Mouse (Mus musculus) intestine, embryonic 14.5 days (tissue): ENCODE data around the gene Gm16181. TPM values are rescaled to one million over a fixed set of nuclear protein-coding genes. Genes with fewer than 3 reads are reported as not detected.

Source experiments
- ATAC-seq: fragments of 200-750 bp; cut with Nextera tagmentation; replicated peaks from 2 replicates; pipeline ENCODE4 v1.8.0; 2017; ENCODE audit warnings: low read depth, moderate number of reproducible peaks, moderate TSS enrichment, moderate library complexity; ENCODE audit not compliant: low FRiP score, low TSS enrichment
- DNase-seq: peaks from one replicate; pipeline ENCODE4 v3.0.0-alpha.2; 2018; ENCODE audit warnings: low spot score
- H3K27ac ChIP-seq: fragments of 300-500 bp; sonication (generic); 2 replicates; pipeline ENCODE4 v1.5.1; 2014; ENCODE audit warnings: low read depth, mild to moderate bottlenecking, control low read depth
- H3K27me3 ChIP-seq: fragments of 300-500 bp; sonication (generic); replicated peaks from 2 replicates; pipeline ENCODE4 v1.6.1; 2014; ENCODE audit warnings: low read length, control low read depth; ENCODE audit not compliant: control insufficient read depth, insufficient read depth
- H3K36me3 ChIP-seq: fragments of 300-500 bp; sonication (generic); 2 replicates; pipeline ENCODE4 v1.6.1; 2014; ENCODE audit warnings: low read length, control low read depth; ENCODE audit not compliant: control insufficient read depth, insufficient read depth
- H3K4me1 ChIP-seq: fragments of 300-500 bp; sonication (generic); replicated peaks from 2 replicates; pipeline ENCODE4 v1.6.1; 2014; ENCODE audit warnings: low read length, control low read depth, mixed read lengths; ENCODE audit not compliant: control insufficient read depth, insufficient read depth
- H3K4me2 ChIP-seq: fragments of 300-500 bp; sonication (generic); 2 replicates; pipeline ENCODE4 v1.6.1; 2014; ENCODE audit warnings: low read length
- H3K4me3 ChIP-seq: fragments of 300-500 bp; sonication (generic); 2 replicates; pipeline ENCODE4 v1.5.1; 2014; ENCODE audit warnings: low read depth, low read length, control low read depth, mixed read lengths
- H3K9ac ChIP-seq: fragments of 300-500 bp; sonication (generic); 2 replicates; pipeline ENCODE4 v1.6.1; 2014; ENCODE audit warnings: mild to moderate bottlenecking, low read length
- H3K9me3 ChIP-seq: fragments of 300-500 bp; sonication (generic); 2 replicates; pipeline ENCODE4 v1.6.1; 2016; ENCODE audit warnings: low read length, control low read depth; ENCODE audit not compliant: control insufficient read depth
- WGBS: fragments of 180-500 bp; shearing (Covaris S2); extraction: QIAGEN DNeasy Blood & Tissue Kit; methylation state at CpG from one replicate; pipeline ENCODE4 v1.1.7; 2014; 5-methylcytosine and 5-hydroxymethylcytosine counted together
- polyA plus RNA-seq: library from polyadenylated mRNA; unstranded; fragments of >200 nt; fragmentation: Nextera tagmentation; extraction: Ambion mirVana; gene quantifications from 2 replicates; pipeline ENCODE4 v1.2.1, GENCODE M21; 2014

The Gm16181 gene
- polyA plus RNA-seq, 1 experiment from 2014 or later: 0.88 TPM

DNA sequence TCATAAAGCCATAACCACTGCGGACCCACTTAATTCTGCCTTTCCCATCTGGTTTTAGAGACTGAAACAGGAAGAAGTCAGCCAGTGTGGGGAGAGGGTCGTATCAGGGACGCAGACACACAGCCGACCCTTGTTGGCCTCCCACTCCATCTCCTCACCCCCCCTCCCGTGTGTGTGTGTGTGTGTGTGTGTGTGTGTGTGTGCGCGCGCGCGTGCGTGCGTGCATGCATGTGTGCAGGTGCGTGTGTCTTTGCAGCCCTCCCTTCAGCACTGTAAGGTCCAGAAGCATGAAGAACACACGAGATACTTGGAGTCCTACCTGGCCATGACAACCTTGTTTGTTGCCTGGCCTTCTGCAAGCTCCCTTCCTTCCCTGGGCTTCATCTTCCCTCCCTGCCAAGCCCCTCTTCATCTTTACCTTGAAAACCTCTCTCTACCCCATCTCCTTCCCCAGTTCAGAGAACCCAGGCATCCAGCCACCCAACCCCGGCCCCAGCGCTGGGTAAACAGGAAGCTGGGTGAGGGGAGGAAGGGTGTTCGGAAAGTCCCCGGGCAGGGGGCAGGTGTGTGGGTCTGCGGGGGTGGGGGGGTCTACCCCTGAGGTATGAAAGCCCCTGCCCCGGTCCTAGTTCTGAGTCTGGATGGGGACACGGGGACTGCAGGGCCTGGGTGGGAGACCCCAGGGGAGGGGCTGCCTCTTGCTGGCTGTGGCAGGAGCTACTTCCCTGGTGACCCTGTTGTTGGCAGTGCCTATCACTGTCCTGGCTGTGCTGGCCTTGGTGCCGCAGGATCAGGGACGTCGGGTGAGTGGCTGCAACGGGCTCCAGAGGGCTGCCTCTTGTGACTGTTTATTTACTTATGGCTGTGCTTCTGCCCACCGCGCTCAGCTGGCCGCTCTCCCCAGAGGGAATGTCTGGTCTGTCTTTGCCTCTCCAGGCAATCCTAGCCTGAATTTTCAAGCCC is 26.5 kb upstream of the Gm16181 start, which contains the start of gene Ltb:
Gene Ltb (plus strand): TSS at position 559 of the 963 bp plus-strand sequence.
- ATAC-seq: no peak

DNA sequence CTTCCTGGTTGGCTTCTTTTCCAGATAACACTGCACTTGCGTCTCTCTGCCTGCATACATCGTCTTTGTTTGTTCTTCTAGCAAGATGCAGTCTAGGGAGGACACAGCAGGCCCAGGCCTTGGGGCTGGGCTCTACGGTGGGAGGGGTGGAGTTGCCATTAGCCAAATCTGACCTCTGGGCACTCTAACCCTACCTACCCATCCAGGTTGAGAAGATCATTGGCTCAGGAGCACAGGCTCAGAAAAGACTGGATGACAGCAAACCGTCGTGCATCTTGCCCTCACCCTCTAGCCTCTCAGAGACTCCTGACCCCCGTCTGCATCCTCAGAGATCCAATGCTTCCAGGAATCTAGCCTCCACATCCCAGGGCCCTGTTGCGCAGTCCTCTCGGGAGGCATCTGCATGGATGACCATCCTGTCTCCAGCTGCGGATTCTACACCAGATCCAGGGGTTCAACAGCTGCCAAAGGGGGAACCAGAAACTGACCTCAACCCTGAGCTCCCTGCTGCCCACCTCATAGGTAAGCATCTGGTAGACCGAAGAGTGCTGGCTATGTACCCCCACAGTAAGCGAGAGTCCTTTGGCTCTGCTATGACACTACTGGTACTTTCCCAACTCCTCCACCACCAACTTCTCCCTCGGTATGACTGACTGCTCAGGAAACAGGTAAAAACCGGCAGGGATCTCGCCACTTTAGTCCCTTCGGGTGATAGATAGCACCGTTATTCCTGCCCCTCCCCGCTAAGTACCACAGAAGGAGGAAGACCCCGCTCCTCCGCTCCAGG is 25.6 kb upstream of the Gm16181 start:
- no peak for ATAC-seq

More for the DNA sequence above, 26.5 kb upstream of the Gm16181 start, which contains the start of gene Ltb:
- Histone ChIP-seq H3K9ac (no peak within 1 kb of the TSS), H3K27ac (no peak within 1 kb of the TSS), H3K9me3 (no peaks in the 10 kb centered on the region), H3K4me1 (peaks cover 19% of the 10 kb centered on the region; the same call in 1 of the 2 replicates), H3K36me3 (no peaks in the 10 kb centered on the region), H3K4me3 (peak within 1 kb of the TSS; percentile 26), H3K27me3 (peaks cover 23% of the 10 kb centered on the region), H3K4me2 (peak within 1 kb of the TSS; percentile 60)
- no peak for DNase-seq
- WGBS: 48% methylated on average over 28 of the region's 28 CpGs

DNA sequence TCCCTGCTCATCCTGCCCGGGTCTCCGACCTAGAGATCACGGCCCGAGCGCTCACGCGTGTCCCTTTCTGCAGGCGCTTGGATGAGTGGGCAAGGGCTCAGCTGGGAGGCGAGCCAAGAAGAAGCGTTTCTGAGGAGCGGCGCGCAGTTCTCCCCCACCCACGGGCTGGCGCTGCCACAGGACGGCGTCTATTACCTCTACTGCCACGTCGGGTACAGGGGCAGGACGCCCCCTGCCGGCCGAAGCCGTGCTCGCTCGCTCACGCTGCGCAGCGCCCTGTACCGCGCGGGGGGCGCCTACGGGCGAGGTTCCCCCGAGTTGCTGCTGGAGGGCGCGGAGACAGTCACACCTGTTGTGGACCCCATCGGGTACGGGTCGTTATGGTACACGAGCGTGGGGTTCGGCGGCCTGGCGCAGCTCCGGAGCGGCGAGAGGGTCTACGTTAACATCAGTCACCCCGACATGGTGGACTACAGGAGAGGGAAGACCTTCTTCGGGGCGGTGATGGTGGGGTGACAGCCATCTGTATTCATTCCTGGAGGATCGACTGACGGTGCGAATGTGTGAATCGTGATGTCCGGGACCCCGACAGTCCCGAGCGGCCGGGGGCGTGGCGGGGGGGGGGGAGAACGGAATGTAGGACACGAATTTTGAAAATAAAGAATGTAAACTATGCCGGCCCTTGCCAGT is 24.9 kb upstream of the Gm16181 start:
- H3K27me3 ChIP-seq: peaks cover 31% of the 10 kb centered on the region
- ATAC-seq: peak; percentile 77
- no peaks in the 10 kb centered on the region for H3K36me3 ChIP-seq
- H3K4me2 ChIP-seq: peak overlapping the region; percentile 60
- H3K4me3 ChIP-seq: peak overlapping the region; percentile 26
- H3K9ac ChIP-seq: no peak overlapping the region; the same call in 1 of the 2 replicates
- H3K4me1 ChIP-seq: peaks cover 19% of the 10 kb centered on the region; the same call in 1 of the 2 replicates
- no peaks in the 10 kb centered on the region for H3K9me3 ChIP-seq
- WGBS: 1% methylated on average over 64 of the region's 66 CpGs
- H3K27ac ChIP-seq: no peak overlapping the region
- peak; percentile 88 for DNase-seq

More for the DNA sequence above, 25.6 kb upstream of the Gm16181 start:
- 36% methylated on average over 19 of the region's 19 CpGs for WGBS
- Histone ChIP-seq H3K9ac (no peak overlapping the region; the same call in 1 of the 2 replicates), H3K9me3 (no peaks in the 10 kb centered on the region), H3K36me3 (no peaks in the 10 kb centered on the region), H3K27ac (no peak overlapping the region), H3K27me3 (peaks cover 29% of the 10 kb centered on the region), H3K4me3 (peak overlapping the region; percentile 26), H3K4me1 (peaks cover 19% of the 10 kb centered on the region; the same call in 1 of the 2 replicates), H3K4me2 (peak overlapping the region; percentile 60)
- DNase-seq: no peak

DNA sequence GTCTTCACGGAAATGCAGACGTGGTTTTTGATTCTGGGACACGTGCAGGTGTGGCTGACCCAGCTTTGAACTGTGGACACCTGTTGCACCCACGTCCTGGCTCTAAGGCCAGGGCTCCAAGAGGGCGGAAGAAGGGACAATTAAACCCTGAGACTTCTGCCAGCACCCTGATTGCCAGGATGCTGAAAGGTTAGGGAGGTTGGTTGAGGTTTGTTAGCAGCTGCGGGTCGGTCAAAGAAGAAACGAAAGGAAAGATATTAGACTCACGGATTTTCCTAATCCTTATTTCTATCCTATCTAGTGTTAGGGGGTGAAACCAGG is 24.4 kb upstream of the Gm16181 start:
- H3K27me3 ChIP-seq: peaks cover 36% of the 10 kb centered on the region
- WGBS: 32% methylated on average over 9 of the region's 9 CpGs
- H3K4me3 ChIP-seq: peak overlapping the region; percentile 26
- DNase-seq: no peak
- H3K4me2 ChIP-seq: peak overlapping the region; percentile 60
- H3K27ac ChIP-seq: no peak overlapping the region
- no peaks in the 10 kb centered on the region for H3K9me3 ChIP-seq
- H3K36me3 ChIP-seq: no peaks in the 10 kb centered on the region
- no peak overlapping the region; the same call in 1 of the 2 replicates for H3K9ac ChIP-seq
- H3K4me1 ChIP-seq: peaks cover 19% of the 10 kb centered on the region; the same call in 1 of the 2 replicates
- 0 out of 2 replicates have a peak, but pooled peaks have one; percentile 12 for ATAC-seq

DNA sequence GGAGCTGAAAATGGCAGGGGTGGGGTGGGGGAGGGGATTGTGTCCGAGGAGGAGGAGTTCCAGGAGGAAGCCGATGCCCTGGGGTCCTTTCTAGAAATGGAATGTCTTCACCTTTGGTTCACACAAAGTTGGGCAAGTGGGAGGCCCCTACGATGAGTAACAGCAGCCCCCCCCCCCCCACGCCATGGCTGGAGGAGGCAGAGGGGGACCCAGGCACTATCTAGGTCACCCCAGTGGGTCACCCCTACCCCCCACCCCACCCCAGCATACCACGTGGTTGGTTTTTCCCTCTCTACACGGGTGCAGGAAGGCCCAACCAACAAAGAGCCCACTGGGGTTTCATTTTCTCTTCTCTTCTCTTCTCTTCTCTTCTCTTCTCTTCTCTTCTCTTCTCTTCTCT is 23.5 kb upstream of the Gm16181 start:
- Histone ChIP-seq H3K27ac (no peak overlapping the region), H3K9me3 (no peaks in the 10 kb centered on the region), H3K4me1 (peaks cover 19% of the 10 kb centered on the region; the same call in 1 of the 2 replicates), H3K4me3 (no peak overlapping the region), H3K9ac (no peak overlapping the region), H3K27me3 (peaks cover 42% of the 10 kb centered on the region), H3K36me3 (no peaks in the 10 kb centered on the region), H3K4me2 (no peak overlapping the region)
- ATAC-seq (no peak), DNase-seq (no peak)
- WGBS: 35% methylated on average over 5 of the region's 6 CpGs

DNA sequence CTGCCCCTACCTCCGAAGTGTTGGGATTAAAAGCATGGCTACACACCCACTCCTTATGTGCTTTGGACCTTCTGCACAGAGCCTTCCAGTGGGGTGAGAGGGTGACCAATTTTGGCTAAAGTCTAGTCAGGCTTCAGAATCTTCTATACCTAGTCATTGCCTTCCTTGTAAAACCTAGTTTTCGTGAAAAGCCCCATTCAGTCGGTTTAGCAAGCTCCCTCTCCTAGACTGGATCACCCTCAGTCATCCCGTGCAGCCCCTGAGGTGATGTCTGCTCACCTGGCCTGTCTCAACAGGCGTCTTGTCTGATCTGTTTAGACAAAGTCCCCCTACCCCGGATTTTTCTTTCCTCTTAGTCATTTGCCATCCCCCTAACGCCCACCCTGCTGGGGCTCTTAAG is 22.6 kb upstream of the Gm16181 start:
- DNase-seq: no peak
- Histone ChIP-seq H3K9ac (no peak overlapping the region), H3K4me1 (peaks cover 19% of the 10 kb centered on the region; the same call in 1 of the 2 replicates), H3K27ac (no peak overlapping the region), H3K36me3 (no peaks in the 10 kb centered on the region), H3K4me3 (no peak overlapping the region), H3K9me3 (no peaks in the 10 kb centered on the region), H3K4me2 (no peak overlapping the region), H3K27me3 (peaks cover 42% of the 10 kb centered on the region)
- ATAC-seq: no peak
- 54% methylated on average over 7 of the region's 7 CpGs for WGBS

DNA sequence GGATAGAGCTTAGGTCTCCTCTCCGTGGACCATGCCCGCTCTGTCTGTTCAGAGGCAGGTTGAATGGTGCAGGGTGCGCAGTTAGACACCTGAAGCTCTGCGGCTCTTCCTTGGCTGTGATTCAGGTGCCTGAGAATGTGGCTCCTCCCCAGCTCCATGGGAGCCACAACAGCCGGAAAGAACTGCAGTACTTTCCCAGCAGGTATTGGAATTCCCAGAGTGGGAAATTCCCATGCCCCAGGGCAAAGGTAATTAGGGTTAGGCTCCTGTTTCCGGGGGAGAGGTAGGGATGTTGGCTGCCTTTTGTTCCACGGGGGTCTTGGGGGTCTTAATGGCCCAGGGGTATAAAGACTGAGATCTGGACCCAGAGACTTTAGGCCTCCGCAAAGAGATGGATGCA is 21.7 kb upstream of the Gm16181 start:
- 32% methylated on average over 8 of the region's 8 CpGs for WGBS
- Histone ChIP-seq H3K4me2 (no peak overlapping the region), H3K4me1 (peaks cover 17% of the 10 kb centered on the region; the same call in 1 of the 2 replicates), H3K9ac (no peak overlapping the region), H3K36me3 (no peaks in the 10 kb centered on the region), H3K27me3 (peaks cover 46% of the 10 kb centered on the region), H3K9me3 (no peaks in the 10 kb centered on the region), H3K4me3 (no peak overlapping the region), H3K27ac (no peak overlapping the region)
- DNase-seq (no peak), ATAC-seq (no peak)

DNA sequence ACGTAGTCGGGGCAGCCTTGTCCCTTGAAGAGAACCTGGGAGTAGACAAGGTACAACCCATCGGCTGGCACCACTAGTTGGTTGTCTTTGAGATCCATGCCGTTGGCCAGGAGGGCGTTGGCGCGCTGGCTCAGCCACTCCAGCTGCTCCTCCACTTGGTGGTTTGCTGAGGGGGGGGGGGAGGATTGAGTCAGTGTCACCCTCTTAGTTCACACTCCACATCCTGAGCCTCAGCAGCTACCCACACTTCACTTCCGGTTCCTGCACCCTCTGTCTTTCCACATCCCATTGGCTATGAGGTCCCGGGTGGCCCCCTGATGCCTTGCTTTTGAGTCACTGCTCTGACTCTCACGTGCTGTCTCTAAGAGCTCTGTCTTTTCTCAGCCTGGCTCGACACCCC is 20.2 kb upstream of the Gm16181 start:
- H3K9ac ChIP-seq: no peak overlapping the region
- DNase-seq: no peak
- H3K27me3 ChIP-seq: peaks cover 39% of the 10 kb centered on the region
- H3K4me2 ChIP-seq: no peak overlapping the region
- H3K4me3 ChIP-seq: no peak overlapping the region
- H3K36me3 ChIP-seq: no peaks in the 10 kb centered on the region
- peaks cover 7% of the 10 kb centered on the region; the same call in 1 of the 2 replicates for H3K4me1 ChIP-seq
- no peak overlapping the region for H3K27ac ChIP-seq
- H3K9me3 ChIP-seq: no peaks in the 10 kb centered on the region
- WGBS: 86% methylated on average over 11 of the region's 11 CpGs
- no peak for ATAC-seq
